Mouse (Mus musculus): ENCODE measurements around the gene Cd151.

GRCm38 (mm10) chr7:141431434-141432185 is 35.6 kb upstream of the Cd151 start:
- TF ChIP-seq POLR2A (IDR thresholded peaks at IDR 0.05; ENCODE audit: insufficient read depth, low read length) (no peak), CTCF (IDR thresholded peaks at IDR 0.05; ENCODE audit: low read depth, low read length) (no peak), EP300 (IDR thresholded peaks at IDR 0.05; ENCODE audit: insufficient read depth, low read depth, low read length) (no peak)
